Mouse (Mus musculus) heart, adult 2 months (tissue): ENCODE measurements around the gene Tmem143.
A peak's percentile ranks its signal among the peaks of the same experiment; 100 is the strongest.

Experiments used
- CTCF ChIP-seq: fragments of 200-600 bp; IDR thresholded peaks from 2 replicates; pipeline ENCODE4 v1.8.1; 2022; ENCODE audit warnings: antibody characterized with exemption, mild to moderate bottlenecking, moderate library complexity
- POLR2A ChIP-seq: fragments of 200-500 bp; IDR thresholded peaks from 2 replicates; pipeline ENCODE4 v1.6.1; 2011; ENCODE audit warnings: mild to moderate bottlenecking, low read depth, low read length, control low read depth; ENCODE audit not compliant: insufficient read depth

DNA sequence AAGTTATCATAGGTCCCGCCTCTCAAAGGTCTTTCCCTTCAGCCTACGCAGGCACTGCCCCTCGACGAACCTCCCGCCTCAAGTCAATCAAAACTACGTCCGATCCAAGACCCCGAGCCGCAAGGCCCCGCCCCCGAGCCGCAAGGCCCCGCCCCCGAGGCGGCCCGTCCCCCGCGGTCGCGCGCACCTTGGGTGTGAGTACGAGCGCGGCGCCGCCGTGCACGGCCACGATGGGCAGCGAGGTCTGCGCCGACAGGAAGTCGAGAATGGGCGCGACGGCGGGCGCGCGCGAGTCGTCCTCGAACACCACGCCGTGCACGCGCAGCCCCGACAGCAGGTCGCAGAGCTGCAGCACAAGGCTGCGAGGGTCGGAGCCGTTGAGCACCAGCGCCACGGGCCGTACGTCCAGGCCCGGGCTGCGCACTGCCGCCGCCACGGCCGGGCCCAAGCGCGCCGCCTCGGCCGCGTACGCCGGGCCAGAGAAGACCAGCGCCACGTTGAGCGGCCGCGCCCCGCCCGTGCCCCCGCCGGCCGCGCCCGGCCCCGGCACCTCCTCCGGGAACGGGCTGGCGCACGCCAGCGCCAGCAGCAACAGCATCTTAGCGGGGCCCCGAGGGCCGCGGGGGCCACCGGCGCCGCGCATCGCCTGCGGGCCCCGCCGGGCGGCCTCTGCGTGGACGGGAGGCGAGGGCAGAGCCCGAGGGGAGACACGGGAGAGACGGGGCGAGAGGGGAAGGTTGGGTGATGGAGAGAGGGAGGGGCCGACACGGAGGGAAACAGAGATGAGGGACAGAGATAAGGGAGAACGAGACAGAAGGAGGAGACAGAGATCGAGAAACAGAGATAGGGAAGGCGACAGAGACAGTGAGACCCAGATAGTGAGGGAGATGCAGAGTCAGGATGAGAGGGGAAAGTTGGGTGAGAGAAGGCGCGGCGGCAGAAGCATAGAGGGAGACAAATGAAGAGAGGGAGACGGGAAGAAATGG, 30.5 kb upstream of the Tmem143 start:
- TF ChIP-seq CTCF (no peak), POLR2A (peak; percentile 68)
